Mouse (Mus musculus) gastrocnemius, postnatal 36 days (tissue): ENCODE results near the gene Tmem232. TPM values are rescaled to one million over a fixed set of nuclear protein-coding genes. Genes with fewer than 3 reads are reported as not detected.
"Not testable (repeated sequence)": the region's sequence is repeated elsewhere in the genome, so short reads cannot be mapped to it uniquely, and the experiment has no call there.

ENCODE experiments used
- DNase-seq, 2 experiments: peaks; one replicate each; pipeline ENCODE4 v3.0.0; 2022
- intact Hi-C: fragments of 180-260 bp; cut with DNase I; formaldehyde crosslinking; loops from one replicate; pipeline ENCODE4 v1.15.1; 2025
- microRNA-seq, 2 experiments: library from miRNA; unstranded; fragments of <30 nt; microRNA quantifications; one replicate each; pipeline ENCODE4 v1.2.0; 2021
- total RNA-seq, 2 experiments: library from RNA; stranded (reverse); gene quantifications; 2 replicates each; pipeline ENCODE4 v1.2.3; 2021

Gene Tmem232
- total RNA-seq, 2 experiments from 2014 or later: 13.9 to 17.0 TPM

DNA sequence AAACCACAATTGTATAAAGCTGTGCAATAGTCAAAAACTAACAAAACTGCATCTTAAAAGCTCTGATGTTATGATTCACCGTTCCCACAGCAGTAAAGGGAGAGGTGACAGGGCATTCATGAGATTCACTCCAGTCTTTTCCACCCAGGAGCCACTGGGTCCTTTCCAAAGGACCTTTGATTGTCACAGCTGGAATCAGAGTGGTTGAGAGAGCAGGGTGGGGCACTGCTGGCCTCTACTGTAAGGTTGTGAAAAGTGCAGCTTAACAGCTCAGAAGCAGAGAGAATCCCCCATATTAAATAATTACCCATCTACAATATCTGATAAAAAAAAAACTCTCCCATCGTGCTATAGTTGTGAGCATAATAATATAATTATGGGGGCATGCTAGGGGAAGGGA, 288.4 kb downstream of the Tmem232 start:
- intact Hi-C loops: loop anchor here (5.0 kb wide), 1 partner anchor 180 kb away; no protein-coding TSS in a partner anchor
- peak in 1 of 2 experiments; percentile 7 for DNase-seq

- intact Hi-C loops: loop anchor here (5.0 kb wide), 1 partner anchor 178 kb away; no protein-coding TSS in a partner anchor
- no peak for DNase-seq
These were observed 290.3 kb downstream of the Tmem232 start for GRCm38 (mm10) chr17:65250261-65250660.

GRCm38 (mm10) chr17:65243716-65244115, 296.9 kb downstream of the Tmem232 start:
- DNase-seq: no peak
- intact Hi-C loops: no loop called here

GRCm38 (mm10) chr17:65225347-65225916, 315.1 kb downstream of the Tmem232 start:
- intact Hi-C loops: no loop called here
- DNase-seq: no peak

DNA sequence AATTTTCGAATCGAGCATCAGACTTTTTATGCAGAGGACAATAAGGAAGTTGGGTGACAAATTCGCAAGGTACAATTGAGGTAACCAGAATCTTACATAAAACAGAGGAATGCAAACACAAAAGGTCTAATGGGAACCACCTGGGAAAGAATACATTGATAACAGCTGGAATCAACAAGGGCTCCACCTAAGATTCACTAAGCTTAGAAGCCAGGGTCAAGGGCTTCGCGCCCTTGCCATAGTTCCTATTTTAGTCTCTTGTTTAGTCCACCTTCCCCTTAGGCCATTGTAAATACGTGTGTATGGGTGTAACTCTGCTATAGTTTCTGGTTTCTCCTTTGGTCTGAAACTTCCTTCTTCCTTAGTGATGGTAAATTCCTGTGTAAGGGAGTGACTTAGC, 318.9 kb downstream of the Tmem232 start:
- intact Hi-C loops, DNase-seq: not testable (repeated sequence)

Small RNA genes lying within 50 kb of the gene (microRNA-seq; reads per million reads assigned to microRNA genes)
- 0 reads per million in 2 experiments for gene Gm25731

Other genes with a start within 250 kb of the Tmem232 start
- 100 to 1,000 TPM; 125 to 128 TPM for gene Vapa, start 72.8 kb upstream of the Tmem232 start, total RNA-seq
- gene Txndc2, start 101.4 kb upstream of the Tmem232 start, total RNA-seq: not detected
- gene Rab31, start 232.0 kb upstream of the Tmem232 start, total RNA-seq: 1 to 10 TPM; 4.7 to 5.5 TPM
- gene Ppp4r1, start 241.8 kb upstream of the Tmem232 start, total RNA-seq: 10 to 100 TPM; 23.8 to 28.5 TPM